Mouse (Mus musculus) liver, embryonic 14.5 days (tissue): Measurements from ENCODE around the gene Cdc42se2. TPM values are rescaled to one million over a fixed set of nuclear protein-coding genes. Genes with fewer than 3 reads are reported as not detected.

ENCODE experiments used
- ATAC-seq: fragments of 200-750 bp; cut with Nextera tagmentation; 2 replicates; pipeline ENCODE4 v1.8.0; 2017; ENCODE audit warnings: moderate number of reproducible peaks, mild to moderate bottlenecking, moderate library complexity; ENCODE audit not compliant: insufficient read depth
- DNase-seq, 3 experiments: peaks; one replicate each; pipeline ENCODE4 v3.0.0-alpha.2; 2012 to 2013; ENCODE audit warnings: low read depth in 3 of 3, low spot score in 3 of 3
- H3K27ac ChIP-seq: fragments of 300-500 bp; sonication (generic); 2 replicates; pipeline ENCODE4 v1.5.1; 2014; ENCODE audit warnings: moderate library complexity, mild to moderate bottlenecking, control low read depth, inconsistent platforms
- H3K27me3 ChIP-seq: fragments of 300-500 bp; sonication (generic); 2 replicates; pipeline ENCODE4 v1.6.1; 2014; ENCODE audit warnings: mild to moderate bottlenecking, low read length, moderate library complexity; ENCODE audit not compliant: control insufficient read depth, insufficient read depth
- H3K36me3 ChIP-seq: fragments of 300-500 bp; sonication (generic); replicated peaks from 2 replicates; pipeline ENCODE4 v1.6.1; 2014; ENCODE audit warnings: low read depth; ENCODE audit not compliant: control insufficient read depth, insufficient read depth
- H3K4me1 ChIP-seq, 2 experiments: fragments of 200-500 bp in 1 of 2; fragments of 300-500 bp in 1 of 2; sonication (generic) in 1 of 2; replicated peaks; 2 replicates each; pipeline ENCODE4 v1.6.1; 2012 to 2014; ENCODE audit warnings: antibody characterized with exemption in 1 of 2, inconsistent platforms in 1 of 2, low read length in 1 of 2; ENCODE audit not compliant: control insufficient read depth in 2 of 2, insufficient read depth in 2 of 2
- H3K4me2 ChIP-seq: fragments of 300-500 bp; sonication (generic); 2 replicates; pipeline ENCODE4 v1.6.1; 2014; ENCODE audit warnings: low read depth, mild to moderate bottlenecking, control low read depth, moderate library complexity
- H3K4me3 ChIP-seq, 2 experiments: fragments of 200-500 bp in 1 of 2; fragments of 300-500 bp in 1 of 2; sonication (generic) in 1 of 2; 2 replicates each; pipeline ENCODE4 v1.5.1; 2012 to 2014; ENCODE audit warnings: low read depth in 2 of 2, low read length in 2 of 2, mild to moderate bottlenecking in 2 of 2, control low read depth in 1 of 2, inconsistent platforms in 1 of 2, moderate library complexity in 1 of 2; ENCODE audit not compliant: insufficient read depth in 1 of 2
- H3K9ac ChIP-seq: fragments of 300-500 bp; sonication (generic); replicated peaks from 2 replicates; pipeline ENCODE4 v1.6.1; 2014; ENCODE audit warnings: mild to moderate bottlenecking, control low read depth, moderate library complexity
- H3K9me3 ChIP-seq: fragments of 300-500 bp; sonication (generic); 2 replicates; pipeline ENCODE4 v1.6.1; 2016; ENCODE audit warnings: low read length, mixed read lengths; ENCODE audit not compliant: control insufficient read depth
- CTCF ChIP-seq: IDR thresholded peaks from 2 replicates; pipeline ENCODE4 v1.5.1; 2016; ENCODE audit warnings: antibody characterized with exemption, low read depth, control low read depth
- EP300 ChIP-seq: IDR thresholded peaks from 2 replicates; pipeline ENCODE4 v1.6.1; 2016; ENCODE audit warnings: antibody characterized with exemption, low read depth
- WGBS: fragments of 180-500 bp; shearing (Covaris S2); extraction: QIAGEN DNeasy Blood & Tissue Kit; methylation state at CpG from one replicate; pipeline ENCODE4 v1.1.7; 2014; ENCODE audit not compliant: insufficient replicate concordance; 5-methylcytosine and 5-hydroxymethylcytosine counted together
- polyA plus RNA-seq, 2 experiments: library from polyadenylated mRNA; depleted of rRNA in 1 of 2; stranded (reverse) in 1 of 2; unstranded in 1 of 2; fragments of >200 nt; fragmentation: Nextera tagmentation in 1 of 2; extraction: Ambion mirVana in 1 of 2; gene quantifications; 2 replicates each; pipeline versions ENCODE4 v1.2.1 to v1.2.3; 2012 to 2014

Cdc42se2 gene
- polyA plus RNA-seq, 2 experiments: 9.2 to 15.5 TPM

- no peak overlapping the region for H3K4me2 ChIP-seq
- H3K27me3 ChIP-seq: no peaks in the 10 kb centered on the region
- H3K27ac ChIP-seq: no peak overlapping the region
- H3K4me3 ChIP-seq: no peak overlapping the region
- no peak overlapping the region for H3K9ac ChIP-seq
- ATAC-seq (no peak), DNase-seq (no peak)
- H3K9me3 ChIP-seq: no peaks in the 10 kb centered on the region
- no peaks in the 10 kb centered on the region for H3K4me1 ChIP-seq
- H3K36me3 ChIP-seq: peaks cover 24% of the 10 kb centered on the region
- 84% methylated on average over 4 of the region's 4 CpGs for WGBS
- TF ChIP-seq EP300: no peak
- no peak for TF ChIP-seq CTCF
Observed at GRCm38 (mm10) chr11:54690171-54690570, 97.3 kb downstream of the Cdc42se2 start.

- H3K4me1 ChIP-seq: no peaks in the 10 kb centered on the region
- H3K9ac ChIP-seq: no peak overlapping the region
- no peak overlapping the region for H3K4me2 ChIP-seq
- ATAC-seq (no peak), DNase-seq (no peak)
- no peaks in the 10 kb centered on the region for H3K9me3 ChIP-seq
- no peak for TF ChIP-seq EP300
- TF ChIP-seq CTCF: no peak
- no peaks in the 10 kb centered on the region for H3K27me3 ChIP-seq
- H3K4me3 ChIP-seq: no peak overlapping the region
- peaks cover 18% of the 10 kb centered on the region for H3K36me3 ChIP-seq
- H3K27ac ChIP-seq: no peak overlapping the region
- 88% methylated on average over 2 of the region's 2 CpGs for WGBS
Observed at GRCm38 (mm10) chr11:54684831-54685230, 102.6 kb downstream of the Cdc42se2 start.

- ATAC-seq (no peak), DNase-seq (no peak)
- Histone ChIP-seq H3K36me3 (peaks cover 21% of the 10 kb centered on the region), H3K4me2 (no peak overlapping the region), H3K4me1 (no peaks in the 10 kb centered on the region), H3K27ac (no peak overlapping the region), H3K27me3 (no peaks in the 10 kb centered on the region), H3K9ac (no peak overlapping the region), H3K4me3 (no peak overlapping the region), H3K9me3 (no peaks in the 10 kb centered on the region)
- TF ChIP-seq EP300: no peak
- no peak for TF ChIP-seq CTCF
- WGBS: 70% methylated on average over 2 of the region's 2 CpGs
Observed at GRCm38 (mm10) chr11:54679141-54679540, 108.3 kb downstream of the Cdc42se2 start.

GRCm38 (mm10) chr11:54675792-54676489 lies 111.5 kb downstream of the Cdc42se2 start:
- Histone ChIP-seq H3K27me3 (no peaks in the 10 kb centered on the region), H3K4me3 (no peak overlapping the region), H3K9me3 (no peaks in the 10 kb centered on the region), H3K4me2 (no peak overlapping the region), H3K9ac (no peak overlapping the region), H3K27ac (no peak overlapping the region), H3K4me1 (no peaks in the 10 kb centered on the region), H3K36me3 (peaks cover 13% of the 10 kb centered on the region)
- TF ChIP-seq CTCF (no peak), EP300 (no peak)
- DNase-seq: no peak
- WGBS: 85% methylated on average over 2 of the region's 2 CpGs
- ATAC-seq: no peak

- 87% methylated on average over 8 of the region's 8 CpGs for WGBS
- Histone ChIP-seq H3K27ac (no peak overlapping the region), H3K9me3 (no peaks in the 10 kb centered on the region), H3K4me1 (no peaks in the 10 kb centered on the region), H3K4me2 (no peak overlapping the region), H3K9ac (no peak overlapping the region), H3K36me3 (peaks cover 4% of the 10 kb centered on the region), H3K4me3 (no peak overlapping the region), H3K27me3 (no peaks in the 10 kb centered on the region)
- DNase-seq (no peak), ATAC-seq (no peak)
- TF ChIP-seq CTCF (no peak), EP300 (no peak)
Observed at GRCm38 (mm10) chr11:54673575-54674298, 113.7 kb downstream of the Cdc42se2 start.

Other genes starting within 250 kb of the Cdc42se2 start
- 1.8 and 2.0 TPM in 2 replicates for gene Lyrm7, start 73.2 kb upstream of the Cdc42se2 start, polyA plus RNA-seq (2012; rRNA removed)
- gene Lyrm7, start 73.2 kb upstream of the Cdc42se2 start, polyA plus RNA-seq (2014; fragmentation: Nextera tagmentation; extraction: Ambion mirVana): 5.4 and 6.4 TPM in 2 replicates
- gene Hint1, start 78.7 kb upstream of the Cdc42se2 start, polyA plus RNA-seq (2012; rRNA removed): 293 and 330 TPM in 2 replicates
- 442 and 509 TPM in 2 replicates for gene Hint1, start 78.7 kb upstream of the Cdc42se2 start, polyA plus RNA-seq (2014; fragmentation: Nextera tagmentation; extraction: Ambion mirVana)
- 8.3 and 10.6 TPM in 2 replicates for gene Gpx3, start 114.8 kb upstream of the Cdc42se2 start, polyA plus RNA-seq (2012; rRNA removed)
- 26.4 and 27.0 TPM in 2 replicates for gene Gpx3, start 114.8 kb upstream of the Cdc42se2 start, polyA plus RNA-seq (2014; fragmentation: Nextera tagmentation; extraction: Ambion mirVana)
- gene Tnip1, start 175.2 kb upstream of the Cdc42se2 start, polyA plus RNA-seq (2012; rRNA removed): 3.4 and 5.2 TPM in 2 replicates
- 3.6 and 3.7 TPM in 2 replicates for gene Tnip1, start 175.2 kb upstream of the Cdc42se2 start, polyA plus RNA-seq (2014; fragmentation: Nextera tagmentation; extraction: Ambion mirVana)
- gene Anxa6, start 245.8 kb upstream of the Cdc42se2 start, polyA plus RNA-seq (2012; rRNA removed): 21.2 and 24.2 TPM in 2 replicates
- gene Anxa6, start 245.8 kb upstream of the Cdc42se2 start, polyA plus RNA-seq (2014; fragmentation: Nextera tagmentation; extraction: Ambion mirVana): 36.7 and 42.1 TPM in 2 replicates